Mouse (Mus musculus) kidney, adult 2 months (tissue): ENCODE results near the gene Chaf1a.

Experiments used
- CTCF ChIP-seq: fragments of 200-500 bp; conservative IDR thresholded peaks from 2 replicates; pipeline ENCODE4 v1.5.1; 2011; ENCODE audit warnings: low read depth, mild to moderate bottlenecking, control low read depth, low read length, moderate library complexity, mixed read lengths; ENCODE audit not compliant: insufficient read depth, insufficient read length
- POLR2A ChIP-seq: fragments of 200-500 bp; IDR thresholded peaks from one replicate; pipeline ENCODE4 v1.6.1; 2011; ENCODE audit warnings: low read depth, low read length, control low read depth

DNA sequence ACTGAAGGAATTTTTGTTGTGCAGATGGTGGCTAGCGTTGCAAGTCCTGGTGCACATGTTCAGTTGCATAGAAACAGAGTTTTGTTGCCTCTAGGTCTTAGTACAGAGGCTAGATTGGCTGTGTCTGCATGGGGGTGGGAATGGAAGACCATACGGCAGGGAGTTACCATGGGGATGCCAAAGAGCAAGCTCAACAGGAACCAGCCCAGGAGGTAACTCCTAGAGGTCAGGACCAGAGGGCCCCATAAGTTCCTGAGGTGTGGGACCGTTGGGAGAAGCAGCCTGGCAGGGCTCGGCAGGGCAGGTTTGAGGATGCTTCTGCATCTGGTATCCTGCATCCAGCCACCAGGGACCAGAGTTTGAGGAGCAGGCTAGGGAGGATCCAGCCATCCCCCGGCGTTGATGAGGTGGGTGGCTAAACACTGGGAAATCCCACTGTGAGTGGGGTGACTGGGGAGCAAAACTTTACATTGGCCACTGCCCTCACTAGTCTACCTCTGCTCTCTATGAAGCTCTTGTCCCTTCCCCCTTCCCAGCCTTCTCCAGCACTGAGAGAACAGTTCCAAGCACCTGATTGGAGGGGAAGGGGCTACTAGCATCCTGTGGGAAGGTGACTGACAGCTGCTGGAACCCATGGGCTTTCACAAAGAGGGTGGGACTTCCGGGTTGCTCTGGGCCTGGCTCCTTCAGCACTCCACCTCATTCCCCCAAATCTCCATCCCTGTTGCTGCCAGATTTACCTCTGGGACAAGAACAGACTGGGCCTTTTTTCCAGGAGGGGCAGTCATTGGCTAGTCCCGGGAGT lies 40.7 kb downstream of the Chaf1a start:
- TF ChIP-seq CTCF (no peak), POLR2A (no peak)
